Mouse (Mus musculus): ENCODE data around the gene Gucy2d.

GRCm38 (mm10) chr7:98481066-98481734, 41.0 kb downstream of the Gucy2d start:
- no peak for TF ChIP-seq MAZ (IDR thresholded peaks at IDR 0.05; ENCODE audit: low read depth, low read length)
- TF ChIP-seq SMC3 (IDR thresholded peaks at IDR 0.05; ENCODE audit: low read depth, low read length) = peak; percentile 86
- TF ChIP-seq POLR2AphosphoS2 (IDR thresholded peaks at IDR 0.05; ENCODE audit: low read length) = no peak
- TF ChIP-seq POLR2A (IDR thresholded peaks at IDR 0.05; ENCODE audit: control insufficient read depth in 1 of 2, insufficient read depth in 1 of 2, low read depth in 1 of 2, low read length in 2 of 2, poor library complexity in 1 of 2) = no peak
- no peak for TF ChIP-seq USF1 (IDR thresholded peaks at IDR 0.05; ENCODE audit: low read depth, low read length)
- TF ChIP-seq BHLHE40 (IDR thresholded peaks at IDR 0.05; ENCODE audit: borderline replicate concordance, low read depth, low read length) = no peak
- peak; percentile 84 to 95 (median 89) for TF ChIP-seq CTCF (IDR thresholded peaks at IDR 0.05 in 2 of 3, conservative IDR thresholded peaks at IDR 0.05 in 1 of 3; ENCODE audit: control insufficient read depth in 1 of 3, insufficient read depth in 1 of 3, low read depth in 2 of 3, low read length in 3 of 3, poor library complexity in 1 of 3, severe bottlenecking in 1 of 3)
- no peak for TF ChIP-seq GATA1 (IDR thresholded peaks at IDR 0.05; ENCODE audit: low read depth, low read length)
- TF ChIP-seq RCOR1 (IDR thresholded peaks at IDR 0.05; ENCODE audit: low read depth, low read length) = no peak
- no peak for TF ChIP-seq HCFC1 (IDR thresholded peaks at IDR 0.05; ENCODE audit: low read depth, low read length)
